Mouse (Mus musculus): ENCODE measurements at regions not wholly inside any gene's neighbourhood (a gene's known extent, or its start where the extent isn't known, plus 50 kb on each side); places are given as distances from the start of the nearest gene placed in this dataset.

DNA sequence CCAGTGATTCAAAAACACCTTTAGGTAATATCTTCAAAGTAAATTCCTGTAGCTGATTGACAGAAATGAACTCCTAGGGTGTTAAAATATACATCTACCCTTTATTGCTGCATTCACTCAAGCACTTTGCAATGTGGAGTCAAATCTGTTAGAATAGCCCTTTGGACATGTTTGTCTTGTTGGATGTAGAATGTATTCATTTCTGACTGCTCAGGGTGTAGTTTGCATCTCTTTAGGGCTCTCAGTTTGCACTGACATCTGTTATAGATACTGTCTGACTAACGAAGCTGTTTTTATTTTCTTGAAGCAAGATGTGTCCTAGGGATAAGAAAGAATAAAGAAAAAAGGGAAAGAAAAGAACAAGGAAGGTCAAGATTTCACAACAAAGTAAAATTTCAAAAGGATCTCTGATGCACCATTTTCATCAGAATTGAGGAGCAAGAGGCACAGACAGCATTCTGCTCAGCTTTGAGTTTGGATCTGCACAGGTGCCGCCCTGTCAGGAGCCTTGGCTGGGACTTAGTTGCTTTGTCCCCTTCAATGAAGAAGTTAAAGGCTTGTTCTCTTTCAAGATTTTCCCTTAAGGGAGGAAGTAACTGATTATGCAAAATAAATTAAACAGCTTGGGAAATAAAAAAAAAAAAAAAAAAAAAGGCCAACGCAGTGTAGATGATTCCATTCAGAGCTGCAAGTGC, 308.1 kb downstream of the Serpinb8 start:
- ATAC-seq (ENCODE audit: low FRiP score, low TSS enrichment), result no peak
- Histone ChIP-seq H3K4me1 (ENCODE audit: control insufficient read depth, insufficient read depth, low read length) (0 out of 2 replicates have a peak, but pooled peaks cover 2% of the 10 kb centered on the region), H3K4me2 (replicated peaks; ENCODE audit: low read depth, low read length) (no peak overlapping the region), H3K27me3 (ENCODE audit: control insufficient read depth, insufficient read depth, low read length) (no peaks in the 10 kb centered on the region), H3K9ac (ENCODE audit: low read depth, low read length) (no peak overlapping the region), H3K9me3 (ENCODE audit: control insufficient read depth, low read length) (no peaks in the 10 kb centered on the region), H3K4me3 (ENCODE audit: low read length) (no peak overlapping the region), H3K27ac (ENCODE audit: low read depth, low read length) (no peak overlapping the region), H3K36me3 (ENCODE audit: control insufficient read depth, insufficient read depth, low read length) (no peaks in the 10 kb centered on the region)
- WGBS, result 57% methylated on average over 3 of the region's 3 CpGs

DNA sequence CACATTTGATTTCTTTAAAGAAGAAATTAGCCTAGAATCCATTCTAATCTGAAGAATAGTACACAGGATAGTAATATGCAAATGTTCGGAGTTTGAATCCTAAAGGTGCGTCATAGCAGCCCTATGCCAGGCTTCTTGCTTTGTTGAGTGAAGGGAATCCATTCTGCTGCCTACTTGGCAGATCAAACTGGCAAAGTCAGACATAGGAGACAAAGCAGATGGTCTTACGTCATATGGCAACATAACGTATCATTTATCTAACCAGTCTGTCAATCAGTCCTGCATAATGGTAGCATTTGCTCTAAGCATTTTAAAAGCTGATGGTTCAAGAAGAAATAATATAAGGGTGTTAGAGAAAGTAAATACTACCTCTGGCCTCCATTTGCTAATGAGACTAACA, 309.5 kb downstream of the Serpinb8 start:
- 92% methylated on average over 4 of the region's 4 CpGs for WGBS
- H3K9ac ChIP-seq (ENCODE audit: low read depth, low read length), result no peak overlapping the region
- H3K9me3 ChIP-seq (ENCODE audit: control insufficient read depth, low read length), result no peaks in the 10 kb centered on the region
- no peak overlapping the region for H3K27ac ChIP-seq (ENCODE audit: low read depth, low read length)
- no peaks in the 10 kb centered on the region for H3K27me3 ChIP-seq (ENCODE audit: control insufficient read depth, insufficient read depth, low read length)
- H3K4me2 ChIP-seq (replicated peaks; ENCODE audit: low read depth, low read length), result no peak overlapping the region
- H3K4me3 ChIP-seq (ENCODE audit: low read length), result no peak overlapping the region
- H3K4me1 ChIP-seq (ENCODE audit: control insufficient read depth, insufficient read depth, low read length), result 0 out of 2 replicates have a peak, but pooled peaks cover 2% of the 10 kb centered on the region
- ATAC-seq (ENCODE audit: low FRiP score, low TSS enrichment), result no peak
- no peaks in the 10 kb centered on the region for H3K36me3 ChIP-seq (ENCODE audit: control insufficient read depth, insufficient read depth, low read length)

DNA sequence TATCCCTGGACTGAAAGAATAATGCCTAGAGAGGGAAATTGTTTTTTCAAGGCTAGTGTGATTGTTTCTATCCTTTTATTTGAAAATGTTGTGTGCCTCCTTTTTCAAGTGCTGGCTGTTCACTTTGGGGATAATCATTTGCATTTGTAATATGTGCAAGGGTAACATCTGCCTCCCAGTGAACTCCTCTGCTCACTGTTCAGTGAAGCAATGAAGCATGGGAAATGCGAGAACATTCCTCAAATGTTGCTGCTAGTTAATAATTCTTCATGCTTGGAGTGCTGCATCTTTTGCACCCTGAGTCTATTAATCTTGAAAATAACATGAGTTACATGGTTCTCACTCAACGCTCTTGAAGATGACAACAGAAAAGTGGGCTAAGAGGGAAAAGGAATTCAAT, 310.6 kb downstream of the Serpinb8 start:
- Histone ChIP-seq H3K27me3 (ENCODE audit: control insufficient read depth, insufficient read depth, low read length) (no peaks in the 10 kb centered on the region), H3K9me3 (ENCODE audit: control insufficient read depth, low read length) (no peaks in the 10 kb centered on the region), H3K4me1 (ENCODE audit: control insufficient read depth, insufficient read depth, low read length) (0 out of 2 replicates have a peak, but pooled peaks cover 2% of the 10 kb centered on the region), H3K36me3 (ENCODE audit: control insufficient read depth, insufficient read depth, low read length) (no peaks in the 10 kb centered on the region), H3K4me3 (ENCODE audit: low read length) (no peak overlapping the region), H3K27ac (ENCODE audit: low read depth, low read length) (no peak overlapping the region), H3K9ac (ENCODE audit: low read depth, low read length) (no peak overlapping the region), H3K4me2 (replicated peaks; ENCODE audit: low read depth, low read length) (no peak overlapping the region)
- ATAC-seq (ENCODE audit: low FRiP score, low TSS enrichment), result no peak
- 33% methylated on average over 2 of the region's 2 CpGs for WGBS

DNA sequence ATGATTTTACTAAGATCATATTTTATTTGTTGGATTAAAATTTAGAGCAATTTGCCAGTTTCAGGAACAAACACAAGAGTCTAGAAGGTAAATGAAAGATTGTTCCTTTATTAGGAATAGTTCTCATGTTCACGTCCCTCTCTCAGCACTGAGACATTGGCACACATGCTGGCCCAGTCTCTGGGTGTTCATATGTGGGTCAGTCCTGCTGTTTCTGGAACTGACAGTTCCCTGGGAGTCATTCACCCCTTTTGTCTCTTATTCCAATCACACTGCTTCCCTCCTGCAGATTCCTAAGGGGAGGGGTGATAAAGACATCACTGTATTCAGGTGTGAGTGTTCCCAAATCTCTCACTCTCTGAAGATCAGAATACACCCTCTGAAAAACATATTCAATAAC, 311.1 kb downstream of the Serpinb8 start:
- H3K36me3 ChIP-seq (ENCODE audit: control insufficient read depth, insufficient read depth, low read length), result no peaks in the 10 kb centered on the region
- H3K4me2 ChIP-seq (replicated peaks; ENCODE audit: low read depth, low read length), result no peak overlapping the region
- WGBS, result 81% methylated on average over 1 of the region's 1 CpGs
- no peak overlapping the region for H3K27ac ChIP-seq (ENCODE audit: low read depth, low read length)
- H3K9me3 ChIP-seq (ENCODE audit: control insufficient read depth, low read length), result no peaks in the 10 kb centered on the region
- no peak overlapping the region for H3K9ac ChIP-seq (ENCODE audit: low read depth, low read length)
- H3K27me3 ChIP-seq (ENCODE audit: control insufficient read depth, insufficient read depth, low read length), result no peaks in the 10 kb centered on the region
- H3K4me1 ChIP-seq (ENCODE audit: control insufficient read depth, insufficient read depth, low read length), result 0 out of 2 replicates have a peak, but pooled peaks cover 2% of the 10 kb centered on the region
- ATAC-seq (ENCODE audit: low FRiP score, low TSS enrichment), result peak; percentile 20; the same call in 1 of the 2 replicates
- no peak overlapping the region for H3K4me3 ChIP-seq (ENCODE audit: low read length)

DNA sequence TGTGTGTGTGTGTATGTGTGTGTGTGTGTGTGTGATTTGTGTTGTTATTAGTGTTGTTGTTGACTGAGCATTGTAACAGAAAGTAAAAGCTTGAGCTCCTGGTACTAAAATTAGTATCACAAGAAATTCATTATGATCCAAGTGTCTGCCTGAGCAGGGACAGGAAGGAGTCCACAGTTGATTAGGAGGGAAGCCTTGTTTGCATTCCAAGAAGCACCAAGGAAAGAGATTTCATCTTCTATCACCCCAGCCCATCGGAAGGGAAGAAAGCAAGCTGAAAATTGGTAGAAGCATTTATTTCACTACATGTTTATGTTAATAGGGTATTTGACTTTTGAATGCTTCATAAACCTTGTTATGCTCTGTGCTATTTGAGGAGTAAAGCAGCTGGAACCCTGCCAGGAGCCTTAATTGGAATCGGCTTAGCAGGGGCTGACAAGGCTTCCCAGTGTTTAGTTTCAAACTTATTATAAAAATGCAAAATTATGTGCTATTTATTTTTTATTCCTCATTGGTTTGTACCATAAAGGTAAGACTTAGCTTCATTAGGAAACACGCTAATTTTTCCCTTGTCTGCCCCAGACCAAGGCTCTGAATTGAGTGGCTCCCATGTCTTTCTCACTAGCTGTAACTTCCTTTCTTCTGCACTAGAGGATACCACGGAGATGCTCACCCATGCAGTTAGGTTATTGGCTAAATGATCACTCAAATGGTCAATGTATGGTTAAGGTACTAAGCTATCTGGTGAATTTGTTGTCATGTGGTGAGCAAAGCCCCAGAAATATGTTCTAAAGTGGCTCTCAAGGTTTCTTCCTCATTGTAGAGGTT, 318.6 kb downstream of the Serpinb8 start:
- H3K9me3 ChIP-seq (ENCODE audit: control insufficient read depth, low read length), result no peaks in the 10 kb centered on the region
- H3K27me3 ChIP-seq (ENCODE audit: control insufficient read depth, insufficient read depth, low read length), result no peaks in the 10 kb centered on the region
- no peaks in the 10 kb centered on the region for H3K36me3 ChIP-seq (ENCODE audit: control insufficient read depth, insufficient read depth, low read length)
- no peak overlapping the region for H3K4me3 ChIP-seq (ENCODE audit: low read length)
- no peak overlapping the region for H3K27ac ChIP-seq (ENCODE audit: low read depth, low read length)
- H3K4me1 ChIP-seq (ENCODE audit: control insufficient read depth, insufficient read depth, low read length), result 0 out of 2 replicates have a peak, but pooled peaks cover 4% of the 10 kb centered on the region
- 37% methylated on average over 4 of the region's 4 CpGs for WGBS
- no peak overlapping the region for H3K9ac ChIP-seq (ENCODE audit: low read depth, low read length)
- peak; percentile 60; the same call in 1 of the 2 replicates for ATAC-seq (ENCODE audit: low FRiP score, low TSS enrichment)
- no peak overlapping the region for H3K4me2 ChIP-seq (replicated peaks; ENCODE audit: low read depth, low read length)

DNA sequence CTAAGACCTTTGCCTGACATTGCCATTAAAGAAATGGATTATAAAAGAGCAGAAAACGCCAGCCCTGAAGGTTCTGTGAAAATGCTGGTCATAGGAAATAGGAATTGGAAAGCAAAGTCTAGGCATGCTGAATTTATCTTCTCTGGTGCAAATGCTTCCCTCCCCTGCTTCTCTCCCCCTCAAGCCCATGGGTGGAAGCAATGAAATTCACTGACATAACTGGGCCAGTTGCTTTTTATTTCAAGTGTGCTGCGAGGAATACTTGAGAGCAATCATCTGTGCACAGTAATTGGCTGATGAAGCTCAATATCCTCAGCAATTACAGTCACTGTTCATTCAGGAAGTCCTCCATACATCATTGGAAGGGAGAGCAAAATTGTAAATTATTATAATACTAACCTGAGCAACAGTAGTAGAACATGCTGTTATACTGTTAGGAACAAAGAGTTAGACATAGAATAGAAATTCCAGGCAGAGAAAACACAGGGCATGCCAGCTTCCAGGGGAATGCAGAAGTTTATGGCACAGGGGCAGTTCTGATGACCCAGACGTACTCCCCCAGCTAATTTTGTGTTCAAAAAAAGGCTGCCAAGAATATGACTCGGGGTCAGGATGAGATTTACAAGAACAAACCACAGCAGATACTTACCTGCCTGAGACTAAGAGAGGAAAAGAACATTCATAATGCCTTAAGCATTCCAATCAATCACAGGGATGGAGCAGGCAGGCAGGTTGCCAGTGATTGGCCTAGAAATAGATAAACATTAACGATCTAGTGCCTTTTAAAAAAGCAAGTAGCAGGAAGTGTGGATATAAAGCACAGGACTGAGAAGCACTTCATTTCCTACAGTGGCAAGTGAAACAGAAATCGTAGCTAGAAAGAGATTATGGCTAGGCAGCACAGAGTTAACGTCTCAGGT, 325.1 kb downstream of the Serpinb8 start:
- no peaks in the 10 kb centered on the region for H3K36me3 ChIP-seq (ENCODE audit: control insufficient read depth, insufficient read depth, low read length)
- ATAC-seq (ENCODE audit: low FRiP score, low TSS enrichment), result no peak; the same call in 1 of the 2 replicates
- no peak overlapping the region for H3K27ac ChIP-seq (ENCODE audit: low read depth, low read length)
- no peak overlapping the region for H3K4me2 ChIP-seq (replicated peaks; ENCODE audit: low read depth, low read length)
- no peak overlapping the region for H3K4me3 ChIP-seq (ENCODE audit: low read length)
- H3K9me3 ChIP-seq (ENCODE audit: control insufficient read depth, low read length), result no peaks in the 10 kb centered on the region
- no peaks in the 10 kb centered on the region for H3K27me3 ChIP-seq (ENCODE audit: control insufficient read depth, insufficient read depth, low read length)
- no peak overlapping the region for H3K9ac ChIP-seq (ENCODE audit: low read depth, low read length)
- H3K4me1 ChIP-seq (ENCODE audit: control insufficient read depth, insufficient read depth, low read length), result peaks cover 12% of the 10 kb centered on the region
- WGBS, result 12% methylated on average over 7 of the region's 7 CpGs

DNA sequence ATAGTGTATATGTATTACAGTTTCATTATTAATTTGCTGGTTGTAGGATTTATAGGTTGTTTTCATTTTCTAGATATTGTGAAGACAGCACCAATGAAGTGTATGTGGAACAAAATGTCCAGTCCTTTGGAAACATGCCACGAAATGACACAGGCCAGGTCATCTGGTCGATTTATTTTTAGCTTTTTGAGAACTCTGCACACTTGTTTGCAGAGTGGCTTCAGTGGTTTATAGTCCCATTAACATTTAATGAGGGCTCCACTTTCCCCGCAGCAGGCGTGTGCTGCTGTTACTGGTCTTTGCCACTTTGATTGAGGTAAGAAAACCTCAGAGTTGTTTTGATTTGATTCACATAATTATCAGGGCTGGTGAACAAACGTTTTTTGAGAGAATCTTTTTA, 327.2 kb downstream of the Serpinb8 start:
- no peaks in the 10 kb centered on the region for H3K27me3 ChIP-seq (ENCODE audit: control insufficient read depth, insufficient read depth, low read length)
- ATAC-seq (ENCODE audit: low FRiP score, low TSS enrichment), result no peak
- WGBS, result 14% methylated on average over 5 of the region's 5 CpGs
- H3K36me3 ChIP-seq (ENCODE audit: control insufficient read depth, insufficient read depth, low read length), result no peaks in the 10 kb centered on the region
- H3K4me2 ChIP-seq (replicated peaks; ENCODE audit: low read depth, low read length), result no peak overlapping the region
- H3K27ac ChIP-seq (ENCODE audit: low read depth, low read length), result no peak overlapping the region
- no peaks in the 10 kb centered on the region for H3K9me3 ChIP-seq (ENCODE audit: control insufficient read depth, low read length)
- no peak overlapping the region for H3K4me3 ChIP-seq (ENCODE audit: low read length)
- peaks cover 12% of the 10 kb centered on the region for H3K4me1 ChIP-seq (ENCODE audit: control insufficient read depth, insufficient read depth, low read length)
- H3K9ac ChIP-seq (ENCODE audit: low read depth, low read length), result no peak overlapping the region

DNA sequence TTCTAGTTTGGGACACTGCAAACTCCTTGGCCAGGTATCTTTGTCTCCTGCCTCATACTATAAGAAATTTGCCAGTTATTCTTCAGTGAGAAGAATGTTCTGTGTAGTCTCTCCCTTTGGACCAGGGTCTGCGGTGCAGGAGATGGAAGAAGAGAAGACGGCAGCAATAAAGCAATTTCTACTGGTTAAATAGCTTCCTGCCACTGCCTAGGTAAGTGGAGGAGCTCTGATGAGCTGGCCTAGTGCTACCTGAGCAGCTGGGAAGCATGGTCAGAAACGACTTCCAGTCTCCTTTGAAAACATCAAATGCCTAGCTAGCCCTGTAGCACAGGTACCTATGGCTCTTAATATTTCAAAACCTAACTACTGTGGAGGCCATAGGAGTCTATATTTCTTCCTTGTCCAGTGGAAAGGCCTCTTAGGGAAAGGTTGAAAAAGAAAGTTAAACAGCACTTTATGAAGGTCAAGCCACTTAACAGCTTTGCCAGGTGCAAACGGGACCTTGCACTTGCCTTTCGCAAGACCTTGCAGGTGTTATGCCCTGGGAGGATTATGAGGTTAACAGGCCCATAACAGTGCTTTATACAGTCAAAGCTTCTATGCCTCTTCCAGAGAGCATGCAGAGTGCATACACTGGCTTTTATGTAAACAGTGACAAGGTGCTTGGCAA, 351.9 kb downstream of the Serpinb8 start:
- Histone ChIP-seq H3K27me3 (ENCODE audit: control insufficient read depth, insufficient read depth, low read length) (no peaks in the 10 kb centered on the region), H3K4me2 (replicated peaks; ENCODE audit: low read depth, low read length) (no peak overlapping the region), H3K9ac (ENCODE audit: low read depth, low read length) (no peak overlapping the region), H3K9me3 (ENCODE audit: control insufficient read depth, low read length) (no peaks in the 10 kb centered on the region), H3K27ac (ENCODE audit: low read depth, low read length) (no peak overlapping the region), H3K4me1 (ENCODE audit: control insufficient read depth, insufficient read depth, low read length) (no peaks in the 10 kb centered on the region), H3K36me3 (ENCODE audit: control insufficient read depth, insufficient read depth, low read length) (no peaks in the 10 kb centered on the region), H3K4me3 (ENCODE audit: low read length) (no peak overlapping the region)
- no peak for ATAC-seq (ENCODE audit: low FRiP score, low TSS enrichment)
- WGBS, result 55% methylated on average over 5 of the region's 5 CpGs

Measured in kidney, embryonic 14.5 days (tissue).